Mouse (Mus musculus) 3T3-L1 (cell line): ENCODE measurements at regions not wholly inside any gene's neighbourhood (a gene's known extent, or its start where the extent isn't known, plus 50 kb on each side); places are given as distances from the start of the nearest gene placed in this dataset.

Experiments
- DNase-seq: peaks from one replicate; pipeline ENCODE4 v3.0.0-alpha.2; 2015; ENCODE audit warnings: low read depth, low spot score

GRCm38 (mm10) chr2:30743976-30744620 lies 59.4 kb downstream of the 1700001O22Rik start:
- DNase-seq: peak; percentile 86

DNA sequence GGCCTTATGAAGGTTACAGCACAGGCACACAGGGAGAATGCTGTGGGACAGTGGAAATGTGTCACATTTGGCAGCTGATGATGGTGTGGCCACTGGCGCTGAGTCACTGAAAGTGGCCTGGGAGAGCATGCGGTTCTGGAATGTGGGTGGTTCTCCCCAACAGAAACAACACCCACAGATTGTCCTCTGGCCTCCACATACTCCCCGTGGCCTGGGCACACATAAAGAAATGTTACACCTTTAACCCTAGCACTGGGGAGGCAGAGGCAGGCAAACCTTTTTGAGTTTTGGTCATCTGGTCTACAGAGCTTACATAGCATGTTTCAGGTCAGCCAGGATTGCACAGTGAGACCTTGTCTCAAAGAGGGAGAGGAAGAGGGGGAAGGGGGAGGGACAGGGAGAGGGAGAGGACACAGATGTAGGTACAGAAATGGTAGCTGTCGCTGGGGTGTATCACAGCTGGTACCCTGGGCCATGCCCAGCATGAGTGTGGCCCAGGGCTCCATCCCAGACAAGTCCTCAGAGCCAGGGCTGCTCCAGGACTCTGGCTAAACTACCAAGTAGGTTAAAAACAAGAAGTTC lies 60.1 kb downstream of the 1700001O22Rik start:
- peak; percentile 85 for DNase-seq

- no peak for DNase-seq
These were observed 62.0 kb downstream of the 1700001O22Rik start for GRCm38 (mm10) chr2:30741450-30741849.

GRCm38 (mm10) chr2:30737759-30738158 lies 65.7 kb downstream of the 1700001O22Rik start:
- DNase-seq: no peak

DNA sequence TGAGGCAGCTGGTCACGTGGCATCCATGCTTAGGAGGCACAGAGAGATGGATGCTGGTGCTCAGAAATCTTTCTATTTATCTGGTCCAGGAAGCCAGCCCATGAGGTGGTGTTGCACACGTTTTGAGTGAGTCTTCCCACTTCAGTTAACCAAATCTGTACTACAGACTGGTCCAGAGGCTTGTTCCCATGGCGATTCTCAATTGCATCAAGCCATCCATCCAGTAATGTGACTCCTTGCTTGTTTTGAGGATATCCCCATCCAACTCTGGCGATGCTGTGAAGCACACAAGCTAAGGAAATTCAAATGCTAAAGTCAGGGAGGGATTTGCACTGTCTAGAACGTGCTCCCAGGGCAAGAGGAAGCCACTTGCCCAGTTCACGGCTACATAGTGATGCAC lies 66.8 kb downstream of the 1700001O22Rik start:
- no peak for DNase-seq

DNA sequence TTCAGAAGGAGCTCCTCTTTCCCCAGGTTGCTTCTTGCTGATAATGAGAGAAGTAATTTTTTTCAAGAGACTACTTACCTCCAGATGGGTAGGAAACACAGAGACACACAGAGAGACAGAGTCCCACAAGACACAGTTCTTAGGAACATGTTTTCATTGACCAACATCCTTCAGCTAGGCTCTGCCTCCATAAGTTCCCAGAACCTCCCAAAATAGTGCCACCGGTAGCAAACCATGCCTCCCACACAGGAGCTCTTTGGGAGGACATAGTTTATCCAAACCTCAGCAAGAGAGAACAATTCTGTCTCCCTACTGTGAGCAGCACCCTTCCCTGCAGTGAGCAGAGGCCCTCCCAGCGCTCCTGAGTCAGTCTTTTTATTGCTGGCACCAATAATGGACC lies 67.2 kb downstream of the 1700001O22Rik start:
- no peak for DNase-seq

GRCm38 (mm10) chr2:30733853-30734252 lies 69.6 kb downstream of the 1700001O22Rik start:
- DNase-seq: no peak

DNA sequence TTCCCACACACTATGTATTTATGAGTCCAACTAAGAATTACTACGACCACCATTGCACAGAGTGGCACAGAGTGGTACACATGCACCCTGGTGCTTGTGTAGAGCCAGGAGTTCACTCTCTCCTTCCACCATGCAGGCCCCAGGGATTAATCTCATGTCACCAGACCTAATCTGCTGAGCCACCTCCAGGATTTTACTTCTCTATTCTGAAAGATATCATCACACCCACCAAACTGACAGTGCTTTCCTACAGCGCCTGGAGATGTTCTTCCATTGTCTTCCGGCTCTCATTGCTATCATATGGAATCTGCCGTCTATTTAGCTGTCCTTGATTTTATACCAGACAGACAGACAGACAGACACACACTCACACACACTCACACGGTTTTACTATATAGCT lies 71.6 kb downstream of the 1700001O22Rik start:
- DNase-seq: no peak

GRCm38 (mm10) chr2:30727948-30728347 lies 75.5 kb downstream of the 1700001O22Rik start:
- no peak for DNase-seq

GRCm38 (mm10) chr2:30725601-30726489 lies 77.6 kb downstream of the 1700001O22Rik start:
- DNase-seq: no peak

GRCm38 (mm10) chr2:30725186-30725585 lies 78.3 kb downstream of the 1700001O22Rik start:
- no peak for DNase-seq

DNA sequence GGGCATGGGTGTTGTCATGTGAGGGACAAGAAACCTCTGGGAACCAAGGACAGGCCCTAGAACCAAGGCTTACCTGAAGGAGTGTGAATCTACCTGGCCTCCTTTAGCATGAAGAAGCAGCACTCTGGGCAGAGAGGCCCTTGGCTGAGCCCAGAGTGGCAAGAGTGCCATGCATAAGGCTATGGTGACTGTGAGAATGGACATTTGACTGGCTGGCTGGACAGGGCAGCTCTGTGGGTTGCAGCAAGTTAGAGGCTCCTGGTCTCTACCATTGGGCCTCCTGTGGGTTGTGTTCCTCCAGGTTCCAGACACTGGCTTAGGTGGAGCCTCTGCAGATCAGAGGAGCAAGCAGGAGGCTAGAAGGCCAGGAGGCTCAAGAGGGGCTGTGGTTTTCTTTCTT lies 78.9 kb downstream of the 1700001O22Rik start:
- no peak for DNase-seq

GRCm38 (mm10) chr2:30723059-30723587 lies 80.3 kb downstream of the 1700001O22Rik start:
- peak; percentile 95 for DNase-seq

GRCm38 (mm10) chr2:30722263-30723050 lies 81.0 kb downstream of the 1700001O22Rik start:
- no peak for DNase-seq

- DNase-seq: peak; percentile 54
These were observed 81.8 kb downstream of the 1700001O22Rik start for GRCm38 (mm10) chr2:30721473-30722262.

DNA sequence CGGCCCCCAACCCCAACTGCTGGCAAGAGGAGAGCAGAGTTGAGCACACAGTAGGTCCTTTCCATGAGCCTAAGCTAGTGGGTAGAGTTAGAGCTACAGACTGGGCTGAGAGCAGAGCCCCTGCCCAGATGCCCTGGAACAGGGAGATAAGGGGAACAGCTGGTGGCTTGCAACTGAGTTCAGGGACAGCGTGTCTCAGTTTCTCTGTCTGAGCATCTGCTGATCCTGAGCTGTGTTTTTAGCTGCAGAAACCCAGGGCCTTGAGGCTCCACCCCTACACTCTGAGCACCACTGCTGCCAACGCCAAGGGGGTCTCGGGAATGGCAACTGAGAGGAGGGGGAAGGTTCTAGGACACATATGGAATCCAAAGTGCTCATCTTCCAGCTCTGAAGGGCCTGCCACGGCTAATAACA lies 82.4 kb downstream of the 1700001O22Rik start:
- no peak for DNase-seq

DNA sequence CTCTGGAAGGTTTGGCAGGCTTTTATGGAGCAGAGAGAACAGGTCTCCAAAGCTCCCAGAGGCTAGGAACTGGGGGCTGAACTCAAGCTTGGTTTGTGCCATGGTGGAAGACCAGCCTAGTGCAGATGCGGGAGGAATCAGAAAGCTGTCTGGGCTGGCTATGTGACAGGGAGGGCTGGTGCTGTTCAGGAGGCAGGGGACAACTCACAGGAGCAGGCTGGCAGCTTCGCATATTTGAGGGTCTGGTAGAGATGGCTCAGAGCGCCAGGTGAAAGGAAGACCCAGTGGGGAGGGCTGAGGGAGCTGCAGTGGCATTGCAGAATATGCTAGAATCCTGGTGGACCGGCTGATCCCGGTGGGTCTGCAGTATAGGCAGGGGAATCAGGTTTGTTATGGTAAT lies 83.2 kb downstream of the 1700001O22Rik start:
- no peak for DNase-seq

DNA sequence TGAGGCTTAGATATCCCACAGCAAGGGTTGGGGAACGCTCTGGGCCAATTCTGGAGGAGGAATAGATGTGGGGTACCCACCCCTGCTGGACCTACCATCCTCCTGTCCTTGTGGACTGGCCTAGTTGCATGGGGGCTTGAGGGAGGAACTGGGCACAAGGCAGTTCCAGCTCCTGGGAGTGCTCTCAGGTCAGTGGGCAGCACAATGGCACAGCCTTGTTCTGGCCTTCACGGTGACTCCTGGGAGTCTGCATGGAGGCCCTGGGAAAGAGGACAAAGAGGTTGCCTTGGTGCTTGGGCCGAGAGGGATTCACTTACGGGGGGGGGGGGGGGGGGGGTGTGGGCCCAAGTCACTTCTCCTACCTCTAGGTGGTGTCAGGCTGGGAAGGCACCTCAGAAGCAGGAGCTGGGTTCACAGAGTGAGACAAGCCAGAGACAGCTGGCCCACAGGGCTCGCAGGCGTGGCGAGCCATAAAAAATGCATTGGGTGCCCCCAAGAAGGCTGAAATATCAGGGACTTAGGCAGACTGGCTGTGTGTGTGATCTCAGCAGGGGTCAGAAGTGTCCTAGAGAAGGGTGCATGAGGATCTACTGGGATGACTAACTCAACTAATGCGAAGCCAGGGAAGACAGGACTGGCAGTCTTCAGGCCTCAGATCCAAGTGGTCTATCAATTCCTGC lies 83.7 kb downstream of the 1700001O22Rik start:
- DNase-seq: peak; percentile 65

DNA sequence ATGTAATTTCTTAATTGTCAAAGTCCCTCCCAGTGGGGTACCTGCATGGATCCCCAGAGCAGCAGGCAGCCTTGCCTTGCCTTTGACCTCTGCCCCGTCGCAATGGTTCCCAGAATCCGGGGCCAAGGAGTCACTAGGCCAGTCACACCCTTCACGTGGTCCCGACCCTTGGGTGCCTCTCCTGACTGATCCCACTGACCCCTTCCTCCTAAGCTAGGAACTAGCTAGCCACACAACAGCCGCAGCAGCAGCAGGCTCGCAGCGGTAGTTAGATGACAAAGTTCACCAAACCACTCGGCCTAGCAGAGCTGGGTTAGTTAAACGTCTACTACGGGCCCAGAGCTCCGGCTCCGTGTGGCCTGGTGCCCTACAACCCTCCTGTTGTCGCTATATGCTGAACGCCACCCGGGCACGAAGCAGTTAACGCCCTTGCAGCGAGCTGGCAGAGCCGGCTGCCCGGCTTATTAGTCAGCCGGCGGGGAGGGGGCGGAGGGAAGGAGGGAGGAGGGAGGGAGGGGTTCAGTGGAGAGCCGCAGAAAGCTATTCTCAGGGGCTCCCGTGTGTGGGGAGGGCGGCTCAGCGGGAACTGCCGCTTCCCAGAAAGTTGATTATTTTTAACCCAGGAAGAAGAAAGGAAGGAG lies 84.6 kb downstream of the 1700001O22Rik start:
- DNase-seq: peak; percentile 91

DNA sequence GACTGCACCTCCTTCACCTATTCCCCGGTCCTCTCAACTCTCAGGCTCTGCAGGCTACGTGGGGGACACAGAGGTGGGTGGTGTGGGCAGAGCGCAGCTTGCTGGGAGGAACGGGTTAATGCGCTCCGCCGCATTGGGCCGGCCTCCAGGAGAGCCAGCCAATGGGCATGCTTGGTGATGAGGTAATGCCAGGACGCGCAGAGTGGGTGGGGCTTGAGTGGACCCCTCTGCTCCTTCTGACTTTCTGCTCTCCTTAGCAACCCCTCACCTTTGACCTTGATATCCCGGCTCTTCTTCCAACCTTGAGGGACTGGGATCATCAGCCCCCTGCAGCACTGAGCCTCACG lies 85.2 kb downstream of the 1700001O22Rik start:
- peak; percentile 90 for DNase-seq
